Mouse (Mus musculus): ENCODE data around the gene Smpd2.
A peak's percentile ranks its signal among the peaks of the same experiment; 100 is the strongest.

The Smpd2 gene

DNA sequence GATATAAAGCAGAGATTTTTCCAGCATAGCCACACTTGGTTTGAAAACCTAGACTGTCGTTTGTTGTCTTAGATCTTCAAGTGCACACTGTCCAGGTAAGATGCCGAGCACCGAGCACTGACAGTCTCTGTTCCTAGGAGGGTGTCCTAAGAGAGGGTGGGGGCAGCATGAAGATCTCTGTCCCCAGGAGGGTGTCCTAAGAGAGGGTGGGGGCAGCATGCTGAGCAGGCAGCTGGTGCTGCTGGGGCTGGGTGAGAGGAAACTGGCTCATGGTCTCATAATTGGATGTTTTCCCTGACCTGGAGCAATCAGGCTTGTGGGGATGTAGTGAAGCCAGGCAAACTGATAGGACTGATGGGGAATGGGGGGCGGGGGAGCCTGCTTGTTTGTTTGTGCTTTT is 30.2 kb downstream of the Smpd2 start:
- Histone ChIP-seq H3K36me3 (ENCODE audit: insufficient read depth, low read length) (peaks cover 71% of the 10 kb centered on the region), H3K27me3 (ENCODE audit: insufficient read depth, low read length) (no peaks in the 10 kb centered on the region), H3K9me3 (ENCODE audit: low read length) (no peaks in the 10 kb centered on the region), H3K4me3 (replicated peaks; ENCODE audit: low read length) (peak overlapping the region; percentile 27), H3K4me1 (replicated peaks; ENCODE audit: low read depth, low read length) (peaks cover 85% of the 10 kb centered on the region)
- TF ChIP-seq POU5F1 (IDR thresholded peaks at IDR 0.05; ENCODE audit: borderline replicate concordance, low read length) (no peak), CTCF (conservative IDR thresholded peaks at IDR 0.05; ENCODE audit: low read length) (no peak), NANOG (IDR thresholded peaks at IDR 0.05; ENCODE audit: borderline replicate concordance, low read length) (no peak)

GRCm38 (mm10) chr10:41452791-41453190 is 37.4 kb downstream of the Smpd2 start:
- TF ChIP-seq NANOG (IDR thresholded peaks at IDR 0.05; ENCODE audit: borderline replicate concordance, low read length) (no peak), CTCF (conservative IDR thresholded peaks at IDR 0.05; ENCODE audit: low read length) (no peak), POU5F1 (IDR thresholded peaks at IDR 0.05; ENCODE audit: borderline replicate concordance, low read length) (no peak)
- Histone ChIP-seq H3K4me3 (replicated peaks; ENCODE audit: low read length) (no peak overlapping the region), H3K4me1 (replicated peaks; ENCODE audit: low read depth, low read length) (peaks cover 66% of the 10 kb centered on the region), H3K27me3 (ENCODE audit: insufficient read depth, low read length) (no peaks in the 10 kb centered on the region), H3K9me3 (ENCODE audit: low read length) (no peaks in the 10 kb centered on the region), H3K36me3 (ENCODE audit: insufficient read depth, low read length) (peaks cover 65% of the 10 kb centered on the region)

DNA sequence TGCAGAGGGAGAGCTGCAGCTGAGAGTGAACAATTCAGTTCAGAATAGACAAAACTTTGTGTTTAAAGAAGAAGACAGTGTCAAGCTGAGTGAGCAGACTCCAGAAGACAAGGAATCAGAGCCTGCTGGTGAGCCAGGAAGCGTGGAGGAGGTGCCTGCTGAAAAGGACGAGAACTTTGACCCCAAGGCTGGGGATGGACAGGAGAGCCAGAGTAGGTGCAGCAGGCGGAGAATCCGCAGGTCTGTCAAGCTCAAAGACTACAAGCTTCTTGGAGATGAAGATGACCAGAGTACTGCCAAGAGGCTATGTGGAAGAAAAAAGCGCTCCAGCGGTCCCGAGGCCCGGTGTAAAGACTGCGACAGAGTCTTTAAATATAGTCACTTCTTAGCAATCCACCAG is 38.5 kb downstream of the Smpd2 start:
- H3K4me3 ChIP-seq (replicated peaks; ENCODE audit: low read length), result peak overlapping the region; percentile 98
- H3K4me1 ChIP-seq (replicated peaks; ENCODE audit: low read depth, low read length), result peaks cover 65% of the 10 kb centered on the region
- H3K27me3 ChIP-seq (ENCODE audit: insufficient read depth, low read length), result no peaks in the 10 kb centered on the region
- no peaks in the 10 kb centered on the region for H3K9me3 ChIP-seq (ENCODE audit: low read length)
- H3K36me3 ChIP-seq (ENCODE audit: insufficient read depth, low read length), result peaks cover 56% of the 10 kb centered on the region
- no peak for TF ChIP-seq POU5F1 (IDR thresholded peaks at IDR 0.05; ENCODE audit: borderline replicate concordance, low read length)
- no peak for TF ChIP-seq CTCF (conservative IDR thresholded peaks at IDR 0.05; ENCODE audit: low read length)
- no peak for TF ChIP-seq NANOG (IDR thresholded peaks at IDR 0.05; ENCODE audit: borderline replicate concordance, low read length)

GRCm38 (mm10) chr10:41450780-41451522 is 39.2 kb downstream of the Smpd2 start:
- no peaks in the 10 kb centered on the region for H3K27me3 ChIP-seq (ENCODE audit: insufficient read depth, low read length)
- TF ChIP-seq NANOG (IDR thresholded peaks at IDR 0.05; ENCODE audit: borderline replicate concordance, low read length) (no peak), CTCF (conservative IDR thresholded peaks at IDR 0.05; ENCODE audit: low read length) (no peak), POU5F1 (IDR thresholded peaks at IDR 0.05; ENCODE audit: borderline replicate concordance, low read length) (no peak)

GRCm38 (mm10) chr10:41450137-41450670 is 40.0 kb downstream of the Smpd2 start, which contains the start of gene Zbtb24:
Zbtb24 (plus strand) TSS chr10:41450383.
- peaks cover 62% of the 10 kb centered on the region for H3K4me1 ChIP-seq (replicated peaks; ENCODE audit: low read depth, low read length)
- H3K9me3 ChIP-seq (ENCODE audit: low read length), result no peaks in the 10 kb centered on the region
- TF ChIP-seq CTCF (conservative IDR thresholded peaks at IDR 0.05; ENCODE audit: low read length) (no peak), POU5F1 (IDR thresholded peaks at IDR 0.05; ENCODE audit: borderline replicate concordance, low read length) (no peak), NANOG (IDR thresholded peaks at IDR 0.05; ENCODE audit: borderline replicate concordance, low read length) (no peak)
- peaks cover 41% of the 10 kb centered on the region for H3K36me3 ChIP-seq (ENCODE audit: insufficient read depth, low read length)
- H3K4me3 ChIP-seq (replicated peaks; ENCODE audit: low read length), result peak within 1 kb of the TSS; percentile 98
- no peaks in the 10 kb centered on the region for H3K27me3 ChIP-seq (ENCODE audit: insufficient read depth, low read length)

More at GRCm38 (mm10) chr10:41450780-41451522, 39.2 kb downstream of the Smpd2 start:
- H3K9me3 ChIP-seq (ENCODE audit: low read length), result no peaks in the 10 kb centered on the region
- H3K36me3 ChIP-seq (ENCODE audit: insufficient read depth, low read length), result peaks cover 49% of the 10 kb centered on the region
- peak overlapping the region; percentile 98 for H3K4me3 ChIP-seq (replicated peaks; ENCODE audit: low read length)
- peaks cover 65% of the 10 kb centered on the region for H3K4me1 ChIP-seq (replicated peaks; ENCODE audit: low read depth, low read length)

- Histone ChIP-seq H3K4me1 (replicated peaks; ENCODE audit: low read depth, low read length) (peaks cover 57% of the 10 kb centered on the region), H3K27me3 (ENCODE audit: insufficient read depth, low read length) (no peaks in the 10 kb centered on the region), H3K36me3 (ENCODE audit: insufficient read depth, low read length) (peaks cover 36% of the 10 kb centered on the region), H3K4me3 (replicated peaks; ENCODE audit: low read length) (peak overlapping the region; percentile 98), H3K9me3 (ENCODE audit: low read length) (no peaks in the 10 kb centered on the region)
- TF ChIP-seq CTCF (conservative IDR thresholded peaks at IDR 0.05; ENCODE audit: low read length) (no peak), NANOG (IDR thresholded peaks at IDR 0.05; ENCODE audit: borderline replicate concordance, low read length) (no peak), POU5F1 (IDR thresholded peaks at IDR 0.05; ENCODE audit: borderline replicate concordance, low read length) (no peak)
These were observed 40.5 kb downstream of the Smpd2 start for GRCm38 (mm10) chr10:41449684-41450083.

DNA sequence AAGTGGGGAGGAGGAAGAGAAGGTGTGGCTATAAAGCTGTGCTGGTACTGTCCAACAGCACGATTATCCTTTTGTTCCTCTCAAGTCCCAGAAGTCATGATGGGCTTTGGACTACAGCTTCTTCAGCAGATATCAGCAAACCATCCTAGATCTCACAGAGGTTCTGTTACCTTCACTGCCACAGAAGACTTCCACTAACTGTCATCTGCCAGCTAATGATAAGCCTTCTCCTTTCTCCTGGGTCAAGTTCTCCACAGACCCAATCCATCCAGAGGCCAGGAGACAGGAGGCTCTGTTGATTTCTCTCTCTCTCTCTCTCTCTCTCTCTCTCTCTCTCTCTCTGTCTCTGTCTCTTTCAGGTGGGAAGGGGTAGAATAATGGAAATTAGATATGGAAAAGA is 42.0 kb downstream of the Smpd2 start:
- no peak for TF ChIP-seq NANOG (IDR thresholded peaks at IDR 0.05; ENCODE audit: borderline replicate concordance, low read length)
- TF ChIP-seq CTCF (conservative IDR thresholded peaks at IDR 0.05; ENCODE audit: low read length), result no peak
- H3K4me1 ChIP-seq (replicated peaks; ENCODE audit: low read depth, low read length), result peaks cover 43% of the 10 kb centered on the region
- H3K36me3 ChIP-seq (ENCODE audit: insufficient read depth, low read length), result peaks cover 22% of the 10 kb centered on the region
- no peaks in the 10 kb centered on the region for H3K9me3 ChIP-seq (ENCODE audit: low read length)
- no peak overlapping the region for H3K4me3 ChIP-seq (replicated peaks; ENCODE audit: low read length)
- no peaks in the 10 kb centered on the region for H3K27me3 ChIP-seq (ENCODE audit: insufficient read depth, low read length)
